Mouse (Mus musculus) megakaryocyte, embryonic 14.5 days (primary cell): ENCODE measurements at regions not wholly inside any gene's neighbourhood (a gene's known extent, or its start where the extent isn't known, plus 50 kb on each side); places are given as distances from the start of the nearest gene placed in this dataset.

Experiments
- FLI1 ChIP-seq: IDR thresholded peaks from 2 replicates; pipeline ENCODE4 v1.6.1; 2012; ENCODE audit warnings: low read length, inconsistent platforms, mixed read lengths
- GATA1 ChIP-seq: IDR thresholded peaks from 3 replicates; pipeline ENCODE4 v1.6.1; 2012; ENCODE audit warnings: mixed read lengths, low read length, inconsistent platforms, borderline replicate concordance

DNA sequence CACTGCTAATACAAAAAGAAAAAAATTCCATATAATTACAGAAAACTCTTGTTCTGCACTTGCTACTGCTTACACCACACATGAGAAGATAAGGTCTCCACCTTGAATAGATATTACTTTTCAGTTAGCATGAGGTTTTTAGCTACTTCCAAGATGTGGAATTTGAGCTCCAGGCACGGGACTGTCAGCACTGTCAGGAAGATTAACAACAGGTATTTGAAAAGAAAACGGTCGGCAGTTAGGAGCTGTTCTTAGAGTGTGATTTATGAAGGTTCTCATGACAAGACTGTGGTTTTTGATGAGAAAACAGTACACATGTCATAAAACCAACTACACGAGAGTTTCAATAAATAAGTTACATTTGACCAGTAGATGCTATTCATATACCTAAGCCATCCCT is 2970.4 kb upstream of the 5930422O12Rik start:
- no peak for TF ChIP-seq GATA1
- no peak for TF ChIP-seq FLI1
